Mouse (Mus musculus) CH12.LX (cell line): ENCODE measurements at regions not wholly inside any gene's neighbourhood (a gene's known extent, or its start where the extent isn't known, plus 50 kb on each side); places are given as distances from the start of the nearest gene placed in this dataset.
A peak's percentile ranks its signal among the peaks of the same experiment; 100 is the strongest.

Experiments used
- DNase-seq: peaks from one replicate; pipeline ENCODE4 v3.0.0-alpha.2; 2013; ENCODE audit errors: extremely low read depth
- H3K27ac ChIP-seq: 2 replicates; pipeline ENCODE4 v1.5.1; 2012; ENCODE audit warnings: low read depth, mild to moderate bottlenecking, control low read depth, moderate library complexity; ENCODE audit not compliant: insufficient read depth
- H3K27me3 ChIP-seq: replicated peaks from 2 replicates; pipeline ENCODE3; 2012; ENCODE audit warnings: inconsistent platforms
- H3K36me3 ChIP-seq, 2 experiments: replicated peaks in 1 of 2; 2 replicates each; pipeline versions ENCODE3 to v1.6.1; 2012; ENCODE audit warnings: inconsistent platforms in 1 of 2, low read length in 1 of 2, mild to moderate bottlenecking in 1 of 2, mixed read lengths in 1 of 2, moderate library complexity in 1 of 2; ENCODE audit not compliant: control insufficient read depth in 1 of 2, insufficient read depth in 1 of 2
- H3K4me1 ChIP-seq, 2 experiments: 2 replicates each; pipeline ENCODE4 v1.6.1; 2012; ENCODE audit warnings: inconsistent platforms in 1 of 2, moderate library complexity in 1 of 2; ENCODE audit not compliant: insufficient read depth in 2 of 2, control insufficient read depth in 1 of 2
- H3K4me2 ChIP-seq: 2 replicates; pipeline ENCODE4 v1.6.1; 2012; ENCODE audit warnings: low read depth, mild to moderate bottlenecking, control low read depth; ENCODE audit not compliant: poor library complexity, insufficient read depth, severe bottlenecking
- H3K4me3 ChIP-seq, 3 experiments: fragments of 150-350 bp in 1 of 3; sonication (generic) in 1 of 3; replicated peaks in 1 of 3; 2 replicates each; pipeline versions ENCODE3 to v1.5.1; 2011 to 2012; ENCODE audit warnings: low read depth in 2 of 3, low read length in 2 of 3, mild to moderate bottlenecking in 2 of 3, moderate library complexity in 2 of 3, control low read depth in 1 of 3, improper control_type of control experiment in 1 of 3, inconsistent platforms in 1 of 3, mixed read lengths in 1 of 3; ENCODE audit not compliant: poor library complexity in 1 of 3
- H3K79me2 ChIP-seq: replicated peaks from 2 replicates; pipeline ENCODE4 v1.6.1; 2012; ENCODE audit warnings: mild to moderate bottlenecking, moderate library complexity; ENCODE audit not compliant: control insufficient read depth, poor library complexity, insufficient read depth, severe bottlenecking; ENCODE audit errors: extremely low read depth
- H3K9ac ChIP-seq: 2 replicates; pipeline ENCODE4 v1.6.1; 2012; ENCODE audit warnings: low read depth, mild to moderate bottlenecking, control low read depth, moderate library complexity; ENCODE audit not compliant: insufficient read depth
- H3K9me3 ChIP-seq: replicated peaks from 2 replicates; pipeline ENCODE3; 2012; ENCODE audit warnings: low read length, inconsistent platforms, mixed read lengths
- BHLHE40 ChIP-seq: IDR thresholded peaks from 2 replicates; pipeline ENCODE4 v1.6.1; 2011; ENCODE audit warnings: mild to moderate bottlenecking, low read depth, low read length, improper control_type of control experiment
- E2F4 ChIP-seq: IDR thresholded peaks from 2 replicates; pipeline ENCODE4 v1.6.1; 2011; ENCODE audit warnings: low read depth, low read length, improper control_type of control experiment; ENCODE audit not compliant: insufficient replicate concordance
- EP300 ChIP-seq: IDR thresholded peaks from 2 replicates; pipeline ENCODE4 v1.6.1; 2011; ENCODE audit warnings: low read length, improper control_type of control experiment
- ETS1 ChIP-seq: conservative IDR thresholded peaks from 2 replicates; pipeline ENCODE4 v1.6.1; 2012; ENCODE audit warnings: low read depth, mild to moderate bottlenecking, inconsistent platforms, low read length, improper control_type of control experiment, moderate library complexity
- JUN ChIP-seq: IDR thresholded peaks from 2 replicates; pipeline ENCODE4 v1.6.1; 2011; ENCODE audit warnings: low read depth, mild to moderate bottlenecking, low read length, improper control_type of control experiment, moderate library complexity; ENCODE audit not compliant: insufficient read depth
- MAZ ChIP-seq: IDR thresholded peaks from 2 replicates; pipeline ENCODE4 v1.6.1; 2012; ENCODE audit warnings: low read depth, mild to moderate bottlenecking, inconsistent platforms, low read length, improper control_type of control experiment, moderate library complexity
- PAX5 ChIP-seq: IDR thresholded peaks from 2 replicates; pipeline ENCODE4 v1.6.1; 2012; ENCODE audit warnings: low read length, inconsistent platforms, mixed read lengths
- POLR2AphosphoS2 ChIP-seq: IDR thresholded peaks from 2 replicates; pipeline ENCODE4 v1.6.1; 2011; ENCODE audit warnings: low read depth, low read length, improper control_type of control experiment
- TBP ChIP-seq: conservative IDR thresholded peaks from 2 replicates; pipeline ENCODE4 v1.6.1; 2011; ENCODE audit warnings: low read depth, low read length, improper control_type of control experiment
- USF2 ChIP-seq: conservative IDR thresholded peaks from 2 replicates; pipeline ENCODE4 v1.6.1; 2011; ENCODE audit warnings: low read depth, low read length, improper control_type of control experiment
- ZKSCAN1 ChIP-seq: IDR thresholded peaks from 2 replicates; pipeline ENCODE4 v1.6.1; 2012; ENCODE audit warnings: low read depth, inconsistent platforms, low read length, improper control_type of control experiment, borderline replicate concordance
- ZNF384 ChIP-seq: IDR thresholded peaks from 2 replicates; pipeline ENCODE4 v1.6.1; 2012; ENCODE audit warnings: low read depth, low read length, improper control_type of control experiment, inconsistent platforms
- dilution Hi-C: fragments of 300-500 bp; cut with MboI; formaldehyde crosslinking; loops from 2 replicates; pipeline ENCODE4 v1.14.3; 2020; ENCODE audit warnings: low sequenced_read_pairs; ENCODE audit not compliant: extremely low pct_unique_long_range_greater_than_20kb, extremely low pct_ligation_motif_present
- in situ Hi-C: fragments of 300-500 bp; cut with MboI; formaldehyde crosslinking; loops from 3 replicates; pipeline ENCODE4 v1.14.3; 2019; ENCODE audit warnings: low sequenced_read_pairs, low pct_ligation_motif_present, low pct_unique_long_range_greater_than_20kb, mixed read lengths

GRCm38 (mm10) chr3:15159965-15160714 lies 172.0 kb downstream of the Gm9733 start:
- Histone ChIP-seq H3K27me3 (no peaks in the 10 kb centered on the region), H3K27ac (no peak overlapping the region), H3K79me2 (no peaks in the 10 kb centered on the region), H3K9ac (no peak overlapping the region), H3K9me3 (no peaks in the 10 kb centered on the region), H3K4me2 (no peak overlapping the region), H3K4me1 (peaks cover 0 to 2% of the 10 kb centered on the region in 2 experiments; a peak in 1 of 4 replicates)
- DNase-seq, result no peak
- dilution Hi-C loops (no loop called here), in situ Hi-C loops (no loop called here)
- TF ChIP-seq ZNF384 (no peak), MAZ (no peak), JUN (no peak), TBP (no peak)
- TF ChIP-seq, all 38 proteins: peak for 0
- Histone ChIP-seq H3K36me3 (no peaks in the 10 kb centered on the region), H3K4me3 (no peak overlapping the region)

GRCm38 (mm10) chr3:15175811-15176210 lies 156.3 kb downstream of the Gm9733 start:
- no peaks in the 10 kb centered on the region for H3K79me2 ChIP-seq
- TF ChIP-seq USF2, result no peak
- TF ChIP-seq BHLHE40, result peak; percentile 50
- no peak for TF ChIP-seq PAX5
- TF ChIP-seq POLR2AphosphoS2, result no peak
- no peak for TF ChIP-seq TBP
- TF ChIP-seq ETS1, result no peak
- no peak for TF ChIP-seq ZKSCAN1
- no peak for TF ChIP-seq E2F4
- peak; percentile 41; the same call in 1 of the 2 replicates for TF ChIP-seq EP300
- H3K36me3 ChIP-seq, result no peaks in the 10 kb centered on the region
- H3K4me2 ChIP-seq, result no peak overlapping the region
- no peak overlapping the region for H3K4me3 ChIP-seq
- H3K4me1 ChIP-seq, result peaks cover 7 to 36% of the 10 kb centered on the region in 2 experiments; a peak in 3 of 4 replicates
- H3K9ac ChIP-seq, result no peak overlapping the region
- in situ Hi-C loops, result no loop called here
- H3K27ac ChIP-seq, result no peak overlapping the region
- H3K27me3 ChIP-seq, result no peaks in the 10 kb centered on the region
- dilution Hi-C loops, result no loop called here
- no peaks in the 10 kb centered on the region for H3K9me3 ChIP-seq
- peak; percentile 38 for DNase-seq
